Mouse (Mus musculus): ENCODE results near the gene Helz.

Helz gene

GRCm38 (mm10) chr11:107674006-107674405 lies 126.3 kb downstream of the Helz start:
- no peak for DNase-seq (ENCODE audit: low spot score in 2 of 2)

- DNase-seq (ENCODE audit: low spot score in 2 of 2): no peak
These were observed 126.9 kb downstream of the Helz start for GRCm38 (mm10) chr11:107674601-107675000.

- DNase-seq (ENCODE audit: low spot score in 2 of 2): no peak
These were observed 127.5 kb downstream of the Helz start for GRCm38 (mm10) chr11:107675246-107675645.

- DNase-seq (ENCODE audit: low spot score in 2 of 2): no peak
These were observed 128.6 kb downstream of the Helz start for GRCm38 (mm10) chr11:107676207-107676940.

- DNase-seq (ENCODE audit: low spot score in 2 of 2): no peak
These were observed 135.1 kb downstream of the Helz start for GRCm38 (mm10) chr11:107682694-107683355.

- no peak for DNase-seq (ENCODE audit: low spot score in 2 of 2)
These were observed 136.1 kb downstream of the Helz start for GRCm38 (mm10) chr11:107683544-107684465.

- DNase-seq (ENCODE audit: low spot score in 2 of 2): no peak
These were observed 138.6 kb downstream of the Helz start for GRCm38 (mm10) chr11:107686290-107686689.

- DNase-seq (ENCODE audit: low spot score in 2 of 2): no peak
These were observed 140.8 kb downstream of the Helz start for GRCm38 (mm10) chr11:107688480-107688879.

- DNase-seq (ENCODE audit: low spot score in 2 of 2): no peak
These were observed 143.8 kb downstream of the Helz start for GRCm38 (mm10) chr11:107691569-107691968.

- DNase-seq (ENCODE audit: low spot score in 2 of 2): peak in 1 of 2 experiments; percentile 8
These were observed 145.6 kb downstream of the Helz start for GRCm38 (mm10) chr11:107693338-107693737.

- DNase-seq (ENCODE audit: low spot score in 2 of 2): no peak
These were observed 152.2 kb downstream of the Helz start for GRCm38 (mm10) chr11:107699967-107700366.

GRCm38 (mm10) chr11:107703272-107704134 lies 155.8 kb downstream of the Helz start:
- no peak for DNase-seq (ENCODE audit: low spot score in 2 of 2)

- no peak for DNase-seq (ENCODE audit: low spot score in 2 of 2)
These were observed 157.3 kb downstream of the Helz start for GRCm38 (mm10) chr11:107705060-107705459.

- no peak for DNase-seq (ENCODE audit: low spot score in 2 of 2)
These were observed 157.8 kb downstream of the Helz start for GRCm38 (mm10) chr11:107705476-107706074.

GRCm38 (mm10) chr11:107707897-107708610 lies 160.3 kb downstream of the Helz start:
- DNase-seq (ENCODE audit: low spot score in 2 of 2): no peak

- DNase-seq (ENCODE audit: low spot score in 2 of 2): no peak
These were observed 162.6 kb downstream of the Helz start for GRCm38 (mm10) chr11:107710379-107710778.

- no peak for DNase-seq (ENCODE audit: low spot score in 2 of 2)
These were observed 166.6 kb downstream of the Helz start for GRCm38 (mm10) chr11:107714368-107714767.

GRCm38 (mm10) chr11:107716332-107716938 lies 168.7 kb downstream of the Helz start, which contains the start of gene Cacng1:
TSS of gene Cacng1 (minus strand) at chr11:107716522.
- no peak for DNase-seq (ENCODE audit: low spot score in 2 of 2)

- no peak for DNase-seq (ENCODE audit: low spot score in 2 of 2)
These were observed 172.7 kb downstream of the Helz start for GRCm38 (mm10) chr11:107720264-107721021.

Measured in spleen, postnatal 36 days (tissue).